Mouse (Mus musculus): ENCODE results near the gene Ubxn11. TPM values are rescaled to one million over a fixed set of nuclear protein-coding genes. Genes with fewer than 3 reads are reported as not detected.

Ubxn11 gene
- polyA plus RNA-seq, 1 experiment from 2014 or later, result 13.4 TPM

DNA sequence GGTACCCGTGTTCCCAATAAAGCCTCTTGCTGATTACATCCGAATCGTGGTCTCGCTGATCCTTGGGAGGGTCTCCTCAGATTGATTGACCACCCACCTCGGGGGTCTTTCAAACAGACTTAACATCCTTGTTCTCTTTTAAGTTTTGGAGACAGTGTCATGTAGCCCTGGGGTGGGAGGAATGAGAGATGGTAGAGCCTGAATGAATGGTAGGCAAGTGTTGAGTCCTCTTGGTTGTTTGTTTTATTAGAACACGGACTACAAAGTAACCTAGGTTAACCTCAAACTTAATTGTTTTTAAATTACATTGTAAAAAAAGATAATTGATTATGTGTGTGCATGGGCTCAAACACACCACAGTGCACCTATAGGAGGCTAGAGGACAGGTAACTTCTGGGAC is 62.2 kb downstream of the Ubxn11 start:
- Histone ChIP-seq H3K27ac (no peak overlapping the region), H3K9me3 (replicated peaks) (no peaks in the 10 kb centered on the region), H3K4me1 (no peaks in the 10 kb centered on the region), H3K27me3 (no peaks in the 10 kb centered on the region), H3K36me3 (peaks cover 13% of the 10 kb centered on the region; the same call in 1 of the 2 replicates), H3K9ac (no peak overlapping the region), H3K4me3 (no peak overlapping the region), H3K4me2 (replicated peaks) (no peak overlapping the region)
- WGBS, result 97% methylated on average over 6 of the region's 6 CpGs
- ATAC-seq (ENCODE audit: low FRiP score), result no peak

GRCm38 (mm10) chr4:134165024-134165423 is 62.7 kb downstream of the Ubxn11 start:
- no peaks in the 10 kb centered on the region for H3K9me3 ChIP-seq (replicated peaks)
- peaks cover 13% of the 10 kb centered on the region; the same call in 1 of the 2 replicates for H3K36me3 ChIP-seq
- H3K9ac ChIP-seq, result no peak overlapping the region
- no peak overlapping the region for H3K27ac ChIP-seq
- ATAC-seq (ENCODE audit: low FRiP score), result no peak
- 82% methylated on average over 6 of the region's 6 CpGs for WGBS
- no peaks in the 10 kb centered on the region for H3K4me1 ChIP-seq
- no peaks in the 10 kb centered on the region for H3K27me3 ChIP-seq
- no peak overlapping the region for H3K4me3 ChIP-seq
- H3K4me2 ChIP-seq (replicated peaks), result no peak overlapping the region

DNA sequence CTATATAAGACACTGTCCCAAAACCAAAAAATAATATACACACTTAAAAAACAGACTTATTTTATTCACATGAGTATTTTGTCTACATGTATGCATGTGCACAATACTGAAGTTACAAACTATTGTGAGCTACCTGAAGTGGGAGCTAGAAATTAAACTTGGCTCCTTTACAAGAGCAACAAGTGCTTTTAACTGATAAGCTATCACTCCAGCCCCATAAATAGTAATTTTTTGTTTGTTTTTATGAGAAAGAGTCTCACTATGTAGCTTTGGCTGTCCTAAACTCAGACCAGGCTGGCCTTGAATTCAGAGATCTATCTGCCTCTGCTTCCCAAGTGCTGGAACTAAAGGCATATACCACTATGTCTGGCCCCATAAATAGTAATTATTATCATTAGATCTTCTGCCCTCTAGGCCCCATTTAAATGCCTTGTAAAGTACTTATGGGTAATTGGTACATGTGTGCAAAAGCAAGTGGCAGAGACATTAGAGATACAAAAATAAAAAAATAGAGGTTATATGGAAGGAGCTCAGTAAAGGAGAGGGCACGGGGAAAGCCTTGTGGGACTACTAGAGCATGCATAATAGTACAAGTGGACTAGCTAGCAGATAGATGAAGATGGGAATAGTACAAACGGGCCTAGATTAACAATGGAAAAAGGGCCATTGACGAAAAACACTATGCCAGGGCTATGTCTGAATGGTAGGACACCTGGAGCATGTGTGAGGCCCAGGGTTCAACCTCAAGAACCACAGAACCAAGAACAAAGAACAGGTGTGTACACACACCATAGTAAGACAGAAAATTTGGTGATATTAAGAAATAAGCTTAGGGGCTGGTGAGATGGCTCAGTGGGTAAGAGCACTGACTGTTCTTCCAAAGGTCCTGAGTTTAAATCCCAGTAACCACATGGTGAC is 63.4 kb downstream of the Ubxn11 start:
- H3K36me3 ChIP-seq, result peaks cover 13% of the 10 kb centered on the region
- no peaks in the 10 kb centered on the region for H3K27me3 ChIP-seq
- H3K4me1 ChIP-seq, result no peaks in the 10 kb centered on the region
- H3K9me3 ChIP-seq (replicated peaks), result no peaks in the 10 kb centered on the region
- no peak overlapping the region for H3K27ac ChIP-seq
- no peak overlapping the region for H3K4me2 ChIP-seq (replicated peaks)
- H3K9ac ChIP-seq, result no peak overlapping the region
- no peak for ATAC-seq (ENCODE audit: low FRiP score)
- 93% methylated on average over 3 of the region's 3 CpGs for WGBS
- no peak overlapping the region for H3K4me3 ChIP-seq

- Histone ChIP-seq H3K36me3 (peaks cover 17% of the 10 kb centered on the region), H3K9ac (no peak overlapping the region), H3K4me1 (no peaks in the 10 kb centered on the region), H3K27ac (no peak overlapping the region), H3K9me3 (replicated peaks) (no peaks in the 10 kb centered on the region), H3K27me3 (no peaks in the 10 kb centered on the region), H3K4me2 (replicated peaks) (no peak overlapping the region), H3K4me3 (no peak overlapping the region)
- no peak for ATAC-seq (ENCODE audit: low FRiP score)
- 95% methylated on average over 3 of the region's 3 CpGs for WGBS
Measured at GRCm38 (mm10) chr4:134166906-134167305, 64.5 kb downstream of the Ubxn11 start.

- no peak overlapping the region for H3K4me3 ChIP-seq
- ATAC-seq (ENCODE audit: low FRiP score), result no peak
- no peaks in the 10 kb centered on the region for H3K27me3 ChIP-seq
- H3K36me3 ChIP-seq, result peaks cover 6% of the 10 kb centered on the region
- H3K9me3 ChIP-seq (replicated peaks), result no peaks in the 10 kb centered on the region
- WGBS, result 94% methylated on average over 3 of the region's 3 CpGs
- H3K4me1 ChIP-seq, result no peaks in the 10 kb centered on the region
- H3K4me2 ChIP-seq (replicated peaks), result no peak overlapping the region
- no peak overlapping the region for H3K9ac ChIP-seq
- no peak overlapping the region for H3K27ac ChIP-seq
Measured at GRCm38 (mm10) chr4:134172391-134172790, 70.0 kb downstream of the Ubxn11 start.

Other genes with a start within 250 kb of the Ubxn11 start
- 30.3 and 37.4 TPM in 2 replicates for gene Rps6ka1, start 214.8 kb upstream of the Ubxn11 start, polyA plus RNA-seq (2016; fragmentation: Nextera tagmentation; extraction: Ambion mirVana)
- 2,290 and 2,342 TPM in 2 replicates for gene Hmgn2, start 133.9 kb upstream of the Ubxn11 start, polyA plus RNA-seq (2016; fragmentation: Nextera tagmentation; extraction: Ambion mirVana)
- 43.1 and 44.1 TPM in 2 replicates for gene Dhdds, start 101.7 kb upstream of the Ubxn11 start, polyA plus RNA-seq (2016; fragmentation: Nextera tagmentation; extraction: Ambion mirVana)
- 1.4 TPM in 2 replicates for gene Lin28a, start 83.7 kb upstream of the Ubxn11 start, polyA plus RNA-seq (2016; fragmentation: Nextera tagmentation; extraction: Ambion mirVana)
- gene Zfp683, start 48.7 kb upstream of the Ubxn11 start, polyA plus RNA-seq (2016; fragmentation: Nextera tagmentation; extraction: Ambion mirVana), result not detected in 2 replicates
- 2.3 and 2.5 TPM in 2 replicates for gene Crybg2, start 41.8 kb upstream of the Ubxn11 start, polyA plus RNA-seq (2016; fragmentation: Nextera tagmentation; extraction: Ambion mirVana)
- 4.8 and 5.0 TPM in 2 replicates for gene Cd52, start 7.5 kb upstream of the Ubxn11 start, polyA plus RNA-seq (2016; fragmentation: Nextera tagmentation; extraction: Ambion mirVana)
- 333 and 369 TPM in 2 replicates for gene Sh3bgrl3, start 26.2 kb downstream of the Ubxn11 start, polyA plus RNA-seq (2016; fragmentation: Nextera tagmentation; extraction: Ambion mirVana)
- gene Cep85, start 84.5 kb downstream of the Ubxn11 start, polyA plus RNA-seq (2016; fragmentation: Nextera tagmentation; extraction: Ambion mirVana), result 28.1 and 30.4 TPM in 2 replicates
- not detected in 2 replicates for gene Gm7534, start 100.4 kb downstream of the Ubxn11 start, polyA plus RNA-seq (2016; fragmentation: Nextera tagmentation; extraction: Ambion mirVana)
- gene Catsper4, start 124.8 kb downstream of the Ubxn11 start, polyA plus RNA-seq (2016; fragmentation: Nextera tagmentation; extraction: Ambion mirVana), result not detected in 2 replicates
- 0.46 and 1.3 TPM in 2 replicates for gene Cnksr1, start 135.8 kb downstream of the Ubxn11 start, polyA plus RNA-seq (2016; fragmentation: Nextera tagmentation; extraction: Ambion mirVana)
- gene E130218I03Rik, start 141.1 kb downstream of the Ubxn11 start, polyA plus RNA-seq (2016; fragmentation: Nextera tagmentation; extraction: Ambion mirVana), result 0.31 and 0.66 TPM in 2 replicates
- 18.3 TPM in 2 replicates for gene Zfp593, start 143.0 kb downstream of the Ubxn11 start, polyA plus RNA-seq (2016; fragmentation: Nextera tagmentation; extraction: Ambion mirVana)
- gene Gm30191, start 144.4 kb downstream of the Ubxn11 start, polyA plus RNA-seq (2016; fragmentation: Nextera tagmentation; extraction: Ambion mirVana), result 0.35 and 0.39 TPM in 2 replicates
- gene Grrp1, start 151.5 kb downstream of the Ubxn11 start, polyA plus RNA-seq (2016; fragmentation: Nextera tagmentation; extraction: Ambion mirVana), result 8.5 and 8.9 TPM in 2 replicates
- gene Pdik1l, start 185.3 kb downstream of the Ubxn11 start, polyA plus RNA-seq (2016; fragmentation: Nextera tagmentation; extraction: Ambion mirVana), result 30.8 and 32.5 TPM in 2 replicates
- 0.54 and 1.6 TPM in 2 replicates for gene Trim63, start 212.6 kb downstream of the Ubxn11 start, polyA plus RNA-seq (2016; fragmentation: Nextera tagmentation; extraction: Ambion mirVana)
- gene Slc30a2, start 240.6 kb downstream of the Ubxn11 start, polyA plus RNA-seq (2016; fragmentation: Nextera tagmentation; extraction: Ambion mirVana), result not detected in 2 replicates